Mouse (Mus musculus) MEL (cell line): ENCODE data around the gene Slc22a13.

Experiments used
- BHLHE40 ChIP-seq: IDR thresholded peaks from 2 replicates; pipeline ENCODE4 v1.6.1; 2012; ENCODE audit warnings: low read depth, mild to moderate bottlenecking, inconsistent platforms, low read length, improper control_type of control experiment, borderline replicate concordance
- CTCF ChIP-seq, 3 experiments: IDR thresholded peaks in 2 of 3; conservative IDR thresholded peaks in 1 of 3; 2 replicates each; pipeline ENCODE4 v1.5.1; 2011 to 2012; ENCODE audit warnings: low read length in 3 of 3, low read depth in 2 of 3, mild to moderate bottlenecking in 2 of 3, improper control_type of control experiment in 1 of 3, inconsistent platforms in 1 of 3, mixed read lengths in 1 of 3, moderate library complexity in 1 of 3; ENCODE audit not compliant: control insufficient read depth in 1 of 3, insufficient read depth in 1 of 3, poor library complexity in 1 of 3, severe bottlenecking in 1 of 3
- EP300 ChIP-seq, 2 experiments: IDR thresholded peaks; 2 replicates each; pipeline ENCODE4 v1.6.1; 2011; ENCODE audit warnings: improper control_type of control experiment in 2 of 2, low read length in 2 of 2, low read depth in 1 of 2, mild to moderate bottlenecking in 1 of 2
- KAT2A ChIP-seq: conservative IDR thresholded peaks from 2 replicates; pipeline ENCODE4 v1.6.1; 2012; ENCODE audit warnings: low read depth, low read length, improper control_type of control experiment, inconsistent platforms
- POLR2A ChIP-seq, 2 experiments: IDR thresholded peaks; 2 replicates each; pipeline ENCODE4 v1.6.1; 2011 to 2012; ENCODE audit warnings: low read length in 2 of 2, mild to moderate bottlenecking in 2 of 2, control low read depth in 1 of 2, improper control_type of control experiment in 1 of 2, low read depth in 1 of 2, moderate library complexity in 1 of 2; ENCODE audit not compliant: control insufficient read depth in 1 of 2, insufficient read depth in 1 of 2, poor library complexity in 1 of 2
- RCOR1 ChIP-seq: IDR thresholded peaks from 2 replicates; pipeline ENCODE4 v1.6.1; 2012; ENCODE audit warnings: low read depth, mild to moderate bottlenecking, inconsistent platforms, low read length, improper control_type of control experiment
- TCF12 ChIP-seq: IDR thresholded peaks from 2 replicates; pipeline ENCODE4 v1.6.1; 2014; ENCODE audit warnings: low read depth, mild to moderate bottlenecking, inconsistent platforms, low read length, improper control_type of control experiment, moderate library complexity
- USF1 ChIP-seq: IDR thresholded peaks from 2 replicates; pipeline ENCODE4 v1.6.1; 2014; ENCODE audit warnings: low read depth, mild to moderate bottlenecking, inconsistent platforms, low read length, improper control_type of control experiment, moderate library complexity

DNA sequence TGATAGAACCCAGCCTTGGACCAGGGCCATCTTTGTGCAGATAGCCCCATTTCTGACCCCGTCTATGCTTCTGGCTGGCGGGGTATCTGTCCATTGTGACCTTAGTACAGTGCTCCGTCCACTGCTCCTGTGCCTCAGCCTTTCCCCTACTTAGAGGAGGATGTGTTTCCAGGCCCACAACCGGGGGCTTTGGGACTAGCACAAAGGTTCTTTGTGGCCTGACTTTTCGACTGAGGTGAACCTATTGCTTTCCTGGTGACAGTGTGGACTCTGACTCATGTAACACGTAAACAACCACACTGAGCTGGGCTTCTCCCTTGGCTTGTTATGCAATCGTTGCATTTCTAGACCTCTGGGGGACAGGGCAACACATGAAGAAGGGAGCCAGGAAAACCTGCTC is 44.2 kb downstream of the Slc22a13 start:
- no peak for TF ChIP-seq EP300 (IDR thresholded peaks at IDR 0.05; ENCODE audit: low read depth in 1 of 2, low read length in 2 of 2)
- no peak for TF ChIP-seq POLR2A (IDR thresholded peaks at IDR 0.05; ENCODE audit: control insufficient read depth in 1 of 2, insufficient read depth in 1 of 2, low read depth in 1 of 2, low read length in 2 of 2, poor library complexity in 1 of 2)
- no peak for TF ChIP-seq CTCF (IDR thresholded peaks at IDR 0.05 in 2 of 3, conservative IDR thresholded peaks at IDR 0.05 in 1 of 3; ENCODE audit: control insufficient read depth in 1 of 3, insufficient read depth in 1 of 3, low read depth in 2 of 3, low read length in 3 of 3, poor library complexity in 1 of 3, severe bottlenecking in 1 of 3)
- no peak for TF ChIP-seq KAT2A
- no peak for TF ChIP-seq USF1
- TF ChIP-seq RCOR1 = no peak
- TF ChIP-seq TCF12 = no peak
- no peak for TF ChIP-seq BHLHE40
